Mouse (Mus musculus) thymus, postnatal 36 days (tissue): ENCODE results near the gene Gm49368.
A peak's percentile ranks its signal among the peaks of the same experiment; 100 is the strongest.

Source experiments
- DNase-seq, 2 experiments: peaks; one replicate each; pipeline ENCODE4 v3.0.0; 2022; ENCODE audit warnings: mixed read lengths in 2 of 2

The Gm49368 gene

GRCm38 (mm10) chr7:128057860-128058259, 4.6 kb upstream of the Gm49368 start:
- DNase-seq: peak in 1 of 2 experiments; percentile 41

- DNase-seq: peak; percentile 74 to 86
Measured at GRCm38 (mm10) chr7:128058576-128058975, 3.9 kb upstream of the Gm49368 start.

GRCm38 (mm10) chr7:128059091-128059490, 3.4 kb upstream of the Gm49368 start:
- DNase-seq: no peak

GRCm38 (mm10) chr7:128063211-128063781, 813 bp downstream of the Gm49368 start:
- no peak for DNase-seq

- DNase-seq: no peak
Measured at GRCm38 (mm10) chr7:128065547-128065946, 3.1 kb downstream of the Gm49368 start.

GRCm38 (mm10) chr7:128067847-128068246, 5.4 kb downstream of the Gm49368 start:
- DNase-seq: peak; percentile 53 to 60

GRCm38 (mm10) chr7:128069844-128070243, 7.4 kb downstream of the Gm49368 start:
- DNase-seq: no peak

GRCm38 (mm10) chr7:128071816-128072215, 9.3 kb downstream of the Gm49368 start:
- DNase-seq: no peak

- peak; percentile 64 to 82 for DNase-seq
Measured at GRCm38 (mm10) chr7:128080012-128080411, 17.5 kb downstream of the Gm49368 start.

- DNase-seq: no peak
Measured at GRCm38 (mm10) chr7:128089141-128089540, 26.7 kb downstream of the Gm49368 start.

- no peak for DNase-seq
Measured at GRCm38 (mm10) chr7:128098135-128098534, 35.7 kb downstream of the Gm49368 start.

- no peak for DNase-seq
Measured at GRCm38 (mm10) chr7:128100742-128101357, 38.4 kb downstream of the Gm49368 start.

- DNase-seq: no peak
Measured at GRCm38 (mm10) chr7:128105246-128105645, 42.8 kb downstream of the Gm49368 start.

GRCm38 (mm10) chr7:128107462-128107861, 45.0 kb downstream of the Gm49368 start:
- no peak for DNase-seq

- DNase-seq: no peak
Measured at GRCm38 (mm10) chr7:128110314-128110713, 47.8 kb downstream of the Gm49368 start.

- no peak for DNase-seq
Measured at GRCm38 (mm10) chr7:128112131-128112530, 49.6 kb downstream of the Gm49368 start.

GRCm38 (mm10) chr7:128114371-128115105, 52.1 kb downstream of the Gm49368 start:
- no peak for DNase-seq

- DNase-seq: no peak
Measured at GRCm38 (mm10) chr7:128115211-128115958, 52.9 kb downstream of the Gm49368 start.

GRCm38 (mm10) chr7:128116396-128116795, 53.9 kb downstream of the Gm49368 start:
- no peak for DNase-seq

- DNase-seq: no peak
Measured at GRCm38 (mm10) chr7:128119726-128120490, 57.4 kb downstream of the Gm49368 start.

- DNase-seq: no peak
Measured at GRCm38 (mm10) chr7:128128741-128129720, 66.5 kb downstream of the Gm49368 start, which contains the start of gene Itgax. TSS of gene Itgax (plus strand) at chr7:128129547.
